Mouse (Mus musculus) myocyte (in vitro differentiated cells): ENCODE measurements around the gene Kcnh2.

Experiments used
- CEBPB ChIP-seq: IDR thresholded peaks from 2 replicates; pipeline ENCODE4 v1.6.1; 2011; ENCODE audit warnings: mild to moderate bottlenecking, moderate library complexity; ENCODE audit not compliant: poor library complexity, insufficient read depth, severe bottlenecking
- MAX ChIP-seq: IDR thresholded peaks from one replicate; pipeline ENCODE4 v1.6.1; 2011; ENCODE audit warnings: low read depth, mild to moderate bottlenecking, control low read depth
- MYOD1 ChIP-seq, 3 experiments: IDR thresholded peaks; one replicate each; pipeline ENCODE4 v1.6.1; 2011; ENCODE audit warnings: control low read depth in 2 of 3, low read depth in 2 of 3, mild to moderate bottlenecking in 2 of 3, moderate library complexity in 1 of 3; ENCODE audit not compliant: insufficient read length in 2 of 3, control insufficient read depth in 1 of 3
- POLR2A ChIP-seq: IDR thresholded peaks from one replicate; pipeline ENCODE4 v1.6.1; 2011; ENCODE audit warnings: low read depth, mild to moderate bottlenecking, control low read depth, moderate library complexity; ENCODE audit not compliant: insufficient read length
- POLR2AphosphoS2 ChIP-seq: IDR thresholded peaks from one replicate; pipeline ENCODE4 v1.6.1; 2011; ENCODE audit warnings: low read depth, control low read depth; ENCODE audit not compliant: insufficient read length
- SRF ChIP-seq: IDR thresholded peaks from one replicate; pipeline ENCODE4 v1.6.1; 2011; ENCODE audit warnings: low read depth; ENCODE audit not compliant: control insufficient read depth, insufficient read length
- USF1 ChIP-seq: IDR thresholded peaks from one replicate; pipeline ENCODE4 v1.6.1; 2011; ENCODE audit warnings: low read depth, mild to moderate bottlenecking, control low read depth, moderate library complexity

- TF ChIP-seq POLR2A (no peak), MYOD1 (IDR thresholded peaks at IDR 0.05; ENCODE audit: control insufficient read depth in 1 of 3, insufficient read length in 2 of 3, low read depth in 2 of 3) (peak in 1 of 3 experiments; percentile 66), MAX (no peak), SRF (no peak), CEBPB (no peak), USF1 (no peak), POLR2AphosphoS2 (no peak)
Measured at GRCm38 (mm10) chr5:24391864-24392263, 40.5 kb upstream of the Kcnh2 start, which contains the start of gene Atg9b.
